Mouse (Mus musculus): ENCODE results near the gene Hoxa11.

Hoxa11 gene

DNA sequence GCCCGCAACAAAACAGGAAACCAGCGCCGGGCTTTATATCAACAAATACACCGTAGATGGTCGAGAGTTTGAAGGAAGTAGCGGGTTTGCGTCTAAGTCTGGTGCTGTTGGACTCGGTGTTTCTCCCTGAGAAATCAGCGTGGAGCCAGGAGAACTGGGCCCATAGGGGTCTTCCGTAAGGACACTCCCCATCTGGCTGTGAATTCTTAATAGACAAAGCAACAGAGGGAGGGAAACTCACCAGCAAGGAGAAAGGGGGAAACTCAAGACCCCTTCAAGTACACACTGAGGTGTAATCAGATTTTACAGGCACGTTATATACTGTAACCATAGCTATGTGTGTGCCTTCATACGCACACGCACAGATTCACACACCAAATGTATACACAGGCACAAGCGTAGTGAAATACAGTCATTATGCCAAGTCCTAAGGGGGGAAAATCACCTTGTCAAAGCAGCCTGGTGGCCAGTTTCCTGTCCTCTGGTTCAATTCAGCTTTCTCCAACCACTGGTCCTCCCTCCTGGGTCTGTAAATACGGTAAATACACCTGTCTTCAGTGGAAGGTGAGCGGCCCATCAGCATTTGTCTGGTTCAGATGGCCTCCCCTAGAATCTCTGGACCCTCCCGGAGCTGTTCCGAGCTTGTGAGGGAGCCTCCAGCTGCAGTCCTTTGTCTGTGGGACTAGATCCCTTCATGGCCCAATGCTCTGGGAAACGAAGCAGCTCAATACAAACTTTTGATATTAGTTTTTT is 20.5 kb upstream of the Hoxa11 start:
- peak in 1 of 2 experiments; percentile 28 for DNase-seq (ENCODE audit: inconsistent age in 2 of 2, low spot score in 1 of 2)

DNA sequence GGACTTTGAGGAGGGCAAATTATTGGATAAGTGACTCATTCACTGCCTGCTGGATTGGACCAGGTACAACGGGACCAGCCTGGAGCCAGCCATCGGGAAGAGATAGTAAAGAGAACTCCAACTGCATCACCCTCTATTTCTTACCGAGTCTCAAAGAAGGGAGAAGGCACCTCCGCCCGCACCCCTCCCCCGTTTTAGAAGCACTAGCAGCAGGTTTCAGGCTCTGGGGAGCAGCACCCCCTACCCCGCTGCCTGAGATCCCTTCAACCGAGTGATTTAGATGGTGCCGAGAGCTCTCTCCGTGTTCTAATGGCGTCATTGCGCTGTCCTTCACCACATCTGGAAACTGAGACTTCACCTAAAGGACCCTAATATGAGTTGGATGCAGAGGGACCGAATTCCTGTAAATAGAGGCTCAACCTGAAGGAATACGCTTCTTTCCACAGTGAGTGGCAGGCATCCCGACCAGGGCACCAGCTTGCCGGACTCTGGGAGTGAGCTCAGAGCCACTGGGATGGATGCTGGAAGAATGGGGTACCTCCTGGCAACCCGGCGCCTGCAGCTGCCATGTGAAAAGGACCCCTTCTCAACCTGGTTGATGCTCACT is 19.8 kb upstream of the Hoxa11 start:
- DNase-seq (ENCODE audit: inconsistent age in 2 of 2, low spot score in 1 of 2): peak in 1 of 2 experiments; percentile 29

DNA sequence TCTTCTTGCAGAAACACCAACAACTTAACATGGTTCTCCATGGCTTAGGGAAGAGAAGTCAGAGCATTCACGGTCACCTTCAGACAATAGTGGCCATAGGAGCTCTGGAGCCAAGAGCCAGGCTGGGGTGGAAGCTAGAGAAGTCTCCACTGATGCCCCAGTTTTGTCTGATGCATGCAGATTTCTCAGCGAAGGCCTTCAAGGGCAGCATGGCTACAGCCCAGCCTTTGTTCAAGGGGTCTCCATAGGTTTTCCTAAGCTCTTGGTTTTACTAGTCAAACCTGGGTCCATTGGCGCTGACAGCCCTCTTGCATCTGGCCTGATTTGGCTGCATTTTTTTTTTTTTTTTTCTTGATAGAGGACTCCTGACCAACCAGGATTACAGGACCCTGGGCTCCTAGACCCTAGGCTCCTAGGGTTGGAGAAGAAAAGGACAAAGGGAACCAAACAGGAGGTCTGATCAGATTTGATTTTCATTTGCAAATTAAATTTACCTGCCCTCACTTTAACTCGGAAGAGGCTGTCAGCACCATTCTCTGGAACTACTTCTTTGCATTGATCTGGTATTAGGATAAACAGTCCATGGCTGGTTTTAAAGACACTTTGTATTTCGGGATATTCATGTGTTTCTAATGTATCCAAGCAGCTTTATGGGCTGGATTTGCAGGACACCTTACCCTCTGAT is 18.6 kb upstream of the Hoxa11 start:
- no peak for DNase-seq (ENCODE audit: inconsistent age in 2 of 2, low spot score in 1 of 2)

DNA sequence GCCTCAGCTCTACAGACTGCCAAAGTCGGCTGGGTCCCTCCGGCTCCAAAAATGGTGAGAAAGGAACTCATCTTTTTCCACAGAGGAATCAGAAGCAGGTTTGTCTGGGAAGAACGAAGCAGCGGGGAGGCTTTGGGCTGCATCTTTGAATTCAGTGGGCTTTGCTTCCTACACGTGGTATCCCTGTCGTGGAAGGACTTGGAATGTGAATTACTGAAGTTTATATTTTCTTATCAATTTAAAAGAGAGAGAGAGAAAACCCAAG is 17.6 kb upstream of the Hoxa11 start:
- no peak for DNase-seq (ENCODE audit: inconsistent age in 2 of 2, low spot score in 1 of 2)

DNA sequence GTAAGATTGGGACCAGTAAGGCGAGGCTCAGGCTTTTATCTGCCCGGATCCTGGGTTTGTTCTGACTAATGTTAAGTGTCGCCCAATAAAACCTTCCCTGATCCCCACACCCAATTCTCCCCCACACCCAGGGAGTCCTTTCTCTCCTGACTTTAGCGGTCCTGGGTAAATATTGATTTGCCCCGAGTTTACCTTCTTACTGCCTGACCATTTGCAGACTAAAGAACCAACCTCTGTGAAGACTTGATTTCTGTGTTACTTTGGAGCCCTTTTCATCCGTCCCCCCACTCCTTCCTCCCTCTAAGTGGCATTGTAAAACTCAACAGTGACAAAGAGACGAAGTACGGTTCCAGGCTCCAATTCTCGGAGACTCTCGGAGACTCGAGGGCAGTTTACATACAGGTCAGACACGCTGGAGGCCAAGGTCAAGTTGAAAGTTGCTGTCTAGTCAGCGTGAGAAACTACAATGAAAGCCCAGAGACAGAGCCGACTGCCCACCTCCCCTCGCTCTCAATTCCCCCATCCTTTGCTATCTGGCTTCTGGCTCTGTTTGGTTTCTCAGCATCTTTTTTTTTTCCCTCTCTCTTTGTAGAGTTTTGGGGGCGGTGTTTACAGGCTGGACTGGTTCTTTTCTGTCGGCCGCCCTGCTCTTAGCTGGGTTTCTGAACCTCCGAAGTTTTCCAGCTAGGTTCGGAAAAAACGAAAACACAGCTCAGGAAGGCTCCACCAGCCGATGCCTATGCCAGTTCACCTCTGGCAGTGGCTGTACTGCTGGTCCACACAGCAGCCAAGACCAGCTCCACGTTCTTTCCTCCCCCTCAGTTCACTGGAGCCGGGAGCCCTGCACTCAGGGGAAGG is 17.1 kb upstream of the Hoxa11 start:
- peak in 1 of 2 experiments; percentile 46 for DNase-seq (ENCODE audit: inconsistent age in 2 of 2, low spot score in 1 of 2)

DNA sequence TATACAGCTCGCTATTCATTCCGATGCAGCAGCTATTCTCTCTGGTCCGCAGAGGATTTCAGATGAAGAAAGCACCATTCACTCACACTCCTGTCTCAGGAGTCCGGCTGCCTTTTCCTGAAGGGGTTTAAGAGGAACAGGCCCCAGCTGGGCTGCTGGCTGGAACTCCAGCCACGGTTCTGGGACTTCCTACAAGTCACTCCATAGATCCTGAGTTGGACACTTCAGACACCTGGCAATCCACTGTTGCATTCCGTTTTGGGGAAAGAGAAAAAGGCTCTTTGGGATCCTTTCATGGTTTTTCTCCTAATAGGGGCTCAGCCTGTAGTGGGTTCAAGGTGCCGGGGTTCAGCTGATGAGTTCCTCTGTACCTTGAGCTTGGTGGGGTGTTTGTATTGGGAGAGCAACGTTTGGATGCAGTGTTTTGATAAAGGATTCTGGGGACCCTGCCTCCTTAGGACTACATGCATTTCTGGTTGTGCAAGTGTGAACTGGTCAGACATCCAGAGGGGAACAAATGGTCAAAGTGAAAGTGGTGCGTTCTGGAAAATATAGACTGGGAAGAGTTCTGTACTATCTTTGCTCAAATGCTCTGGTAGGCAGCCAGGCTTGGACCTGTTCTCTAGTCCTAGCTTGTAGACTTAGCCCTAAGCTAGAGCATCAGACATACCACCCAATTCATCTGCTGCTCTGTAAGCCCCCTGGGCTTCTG is 16.3 kb upstream of the Hoxa11 start:
- DNase-seq (ENCODE audit: inconsistent age in 2 of 2, low spot score in 1 of 2): peak in 1 of 2 experiments; percentile 42

- DNase-seq (ENCODE audit: inconsistent age in 2 of 2, low spot score in 1 of 2): peak in 1 of 2 experiments; percentile 36
These were observed 15.3 kb upstream of the Hoxa11 start, which contains the start of gene Hoxa13 for GRCm38 (mm10) chr6:52260654-52261575. TSS of gene Hoxa13 (minus strand) at chr6:52260880.

GRCm38 (mm10) chr6:52259811-52260261 is 14.2 kb upstream of the Hoxa11 start:
- DNase-seq (ENCODE audit: inconsistent age in 2 of 2, low spot score in 1 of 2): peak in 1 of 2 experiments; percentile 59

DNA sequence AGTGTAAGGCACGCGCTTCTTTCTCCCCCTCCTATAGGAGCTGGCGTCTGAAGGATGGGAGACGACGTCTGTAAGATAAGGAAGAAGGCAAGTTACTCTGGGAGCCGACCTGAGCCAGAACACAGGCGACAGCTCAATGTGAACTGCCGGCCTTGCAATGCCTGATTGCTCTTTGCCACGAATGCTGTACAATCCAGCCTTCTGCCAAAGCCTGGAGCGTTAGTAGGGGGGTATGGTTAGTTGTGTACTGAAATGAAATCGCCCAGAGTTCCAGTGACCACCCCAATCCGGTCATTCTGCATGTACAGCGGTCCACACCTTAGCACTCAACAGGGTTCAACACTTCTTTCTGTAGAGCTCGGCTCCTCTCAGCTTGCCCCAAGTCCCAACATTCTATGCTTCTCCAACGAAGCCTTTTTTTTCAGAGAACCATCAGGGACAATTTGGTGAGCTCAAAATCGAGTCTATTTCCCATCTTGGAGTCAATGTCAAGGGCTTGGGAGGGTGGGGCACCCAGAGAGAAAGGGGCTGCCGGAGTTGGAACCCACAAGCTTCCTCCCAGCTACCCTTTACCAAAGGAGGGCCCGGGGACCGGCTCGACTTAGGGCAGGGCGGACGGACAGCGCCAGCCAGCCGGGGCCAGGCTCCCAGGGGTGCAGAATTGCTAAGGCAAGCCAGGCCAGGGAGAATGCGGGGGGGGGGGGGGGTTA is 13.6 kb upstream of the Hoxa11 start:
- no peak for DNase-seq (ENCODE audit: inconsistent age in 2 of 2, low spot score in 1 of 2)

DNA sequence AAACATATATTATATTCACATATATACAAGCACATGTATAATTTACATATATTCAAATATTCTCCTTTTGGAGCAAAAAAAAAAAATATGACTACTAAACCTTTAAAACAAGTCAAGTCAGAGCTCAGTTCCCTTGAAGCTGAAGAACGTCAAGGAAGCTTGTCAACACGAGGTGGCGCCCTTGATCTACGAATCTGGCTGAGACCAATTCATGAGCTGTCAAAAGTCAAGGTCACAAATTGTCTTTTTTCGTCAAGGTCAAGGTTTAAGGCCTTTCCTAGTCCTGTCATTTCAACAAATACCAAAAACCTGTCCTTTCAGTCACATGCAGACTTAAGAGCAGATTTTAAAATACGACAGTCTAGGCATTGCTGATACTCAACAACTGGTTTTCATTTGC is 11.3 kb upstream of the Hoxa11 start:
- DNase-seq (ENCODE audit: inconsistent age in 2 of 2, low spot score in 1 of 2): peak; percentile 67 to 93

DNA sequence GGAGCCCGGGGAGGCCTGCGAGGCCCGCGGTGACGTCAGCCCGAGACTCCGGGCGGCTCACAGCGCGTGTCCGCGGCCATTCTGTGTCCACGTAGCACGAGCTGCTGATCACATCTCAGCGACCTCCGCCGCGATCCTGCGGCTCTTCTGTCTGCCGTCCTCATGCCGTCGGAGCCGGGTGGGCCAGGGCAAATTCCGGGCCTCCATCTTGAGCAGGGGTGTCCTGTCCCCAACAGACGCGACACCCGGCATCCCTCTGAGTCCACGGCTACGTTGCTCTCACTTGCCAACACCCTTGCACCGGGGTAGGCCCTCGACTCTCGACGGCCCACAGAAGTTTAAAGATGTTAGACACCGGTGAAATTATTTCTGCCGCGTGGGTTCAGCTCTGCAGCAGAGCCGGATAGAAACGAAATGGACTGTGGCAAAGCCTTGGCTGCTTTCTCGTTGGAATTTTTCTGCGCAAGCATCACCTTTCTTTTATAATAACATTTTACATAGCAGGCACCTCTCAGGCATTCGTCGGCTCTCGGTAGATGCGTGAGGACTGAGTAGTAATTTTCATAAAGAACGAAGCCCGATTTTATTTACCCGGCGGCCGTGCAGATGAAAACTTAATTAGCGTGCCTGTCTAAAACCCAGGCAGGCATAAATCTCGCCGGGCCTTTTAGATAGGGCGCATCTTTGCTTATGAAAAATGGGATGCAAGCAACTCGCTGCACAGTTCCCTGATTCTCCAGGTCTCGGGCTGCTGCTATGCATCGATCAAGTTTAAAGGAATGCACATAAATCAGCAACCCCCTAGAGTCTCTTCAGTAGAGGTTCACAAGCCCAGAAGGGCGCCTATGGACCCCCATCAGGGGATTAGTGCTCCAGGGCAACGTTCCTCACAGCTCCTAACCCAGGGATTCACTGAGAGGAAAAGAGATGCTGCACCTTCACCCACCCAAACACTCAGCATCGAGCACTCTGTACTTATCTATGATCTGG is 8.2 kb upstream of the Hoxa11 start:
- peak in 1 of 2 experiments; percentile 58 for DNase-seq (ENCODE audit: inconsistent age in 2 of 2, low spot score in 1 of 2)

DNA sequence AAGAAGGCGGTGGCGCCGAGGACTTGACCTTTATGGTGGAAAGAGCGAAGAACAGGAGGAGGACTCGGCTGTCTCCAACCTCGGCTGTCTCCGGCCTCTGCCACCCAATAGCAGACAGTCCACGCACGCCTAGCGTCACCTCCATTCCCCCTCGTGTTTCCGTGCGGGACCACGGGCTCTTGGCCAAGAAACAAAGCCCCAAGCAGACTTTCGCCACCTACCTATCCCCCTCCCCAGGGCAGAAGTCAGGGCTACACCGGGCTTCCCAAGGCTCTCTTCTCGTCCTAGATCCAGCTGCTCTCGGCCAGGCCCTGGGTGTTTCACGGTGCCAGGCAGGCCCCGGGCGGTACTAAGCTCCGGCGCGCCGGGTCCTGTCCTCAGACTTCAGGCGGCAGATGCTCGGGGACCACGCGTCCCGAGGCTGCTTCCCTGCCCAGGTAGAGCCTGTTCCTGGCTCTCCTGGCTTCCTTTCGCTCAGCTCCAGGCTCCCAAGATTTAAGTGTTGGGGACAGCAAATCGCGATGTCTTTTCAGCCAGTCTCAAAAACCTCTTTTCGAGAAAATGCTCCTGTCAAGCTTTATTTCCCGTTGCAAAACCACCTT is 7.3 kb upstream of the Hoxa11 start:
- no peak for DNase-seq (ENCODE audit: inconsistent age in 2 of 2, low spot score in 1 of 2)

GRCm38 (mm10) chr6:52252016-52252774 is 6.6 kb upstream of the Hoxa11 start:
- DNase-seq (ENCODE audit: inconsistent age in 2 of 2, low spot score in 1 of 2): peak in 1 of 2 experiments; percentile 49

DNA sequence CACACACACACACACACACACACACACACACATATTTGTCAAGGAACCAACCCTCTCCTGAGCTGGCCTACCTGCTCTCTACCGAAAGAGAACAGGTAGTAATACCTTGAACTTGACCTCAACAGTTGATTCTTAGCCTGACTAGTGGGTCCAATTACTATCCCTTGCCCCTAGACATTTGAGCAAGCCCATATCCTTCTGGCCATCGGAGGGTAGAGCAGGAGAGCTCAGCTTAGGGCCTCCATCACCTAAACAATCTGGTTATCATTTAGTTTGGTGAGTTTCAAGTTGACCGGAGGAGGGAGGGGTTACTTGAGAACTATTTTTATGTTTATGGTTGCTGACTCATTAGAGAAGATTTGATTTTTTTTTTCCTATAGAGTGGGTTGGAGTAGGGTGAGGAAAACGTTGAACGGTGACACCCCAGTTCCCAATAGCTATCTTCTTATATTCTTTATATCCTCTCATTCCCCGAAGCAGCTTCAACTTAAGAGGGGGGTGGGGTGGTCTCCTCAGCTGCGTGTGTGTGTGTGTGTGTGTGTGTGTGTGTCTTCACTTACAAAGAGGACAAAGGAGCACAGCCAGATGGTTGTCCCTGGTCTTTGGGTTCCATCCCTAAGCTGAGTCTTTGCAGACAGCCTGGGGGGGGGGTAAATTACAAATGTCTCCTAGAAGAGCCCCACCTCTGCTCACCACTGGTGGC is 5.7 kb upstream of the Hoxa11 start:
- no peak for DNase-seq (ENCODE audit: inconsistent age in 2 of 2, low spot score in 1 of 2)

GRCm38 (mm10) chr6:52249826-52250225 is 4.2 kb upstream of the Hoxa11 start:
- DNase-seq (ENCODE audit: inconsistent age in 2 of 2, low spot score in 1 of 2): no peak

GRCm38 (mm10) chr6:52249415-52249738 is 3.8 kb upstream of the Hoxa11 start:
- no peak for DNase-seq (ENCODE audit: inconsistent age in 2 of 2, low spot score in 1 of 2)

Measured in adrenal gland, adult (tissue).